Comparison of ENCODE assay signal across 8 mouse cellular contexts in the genomic region with DNA sequence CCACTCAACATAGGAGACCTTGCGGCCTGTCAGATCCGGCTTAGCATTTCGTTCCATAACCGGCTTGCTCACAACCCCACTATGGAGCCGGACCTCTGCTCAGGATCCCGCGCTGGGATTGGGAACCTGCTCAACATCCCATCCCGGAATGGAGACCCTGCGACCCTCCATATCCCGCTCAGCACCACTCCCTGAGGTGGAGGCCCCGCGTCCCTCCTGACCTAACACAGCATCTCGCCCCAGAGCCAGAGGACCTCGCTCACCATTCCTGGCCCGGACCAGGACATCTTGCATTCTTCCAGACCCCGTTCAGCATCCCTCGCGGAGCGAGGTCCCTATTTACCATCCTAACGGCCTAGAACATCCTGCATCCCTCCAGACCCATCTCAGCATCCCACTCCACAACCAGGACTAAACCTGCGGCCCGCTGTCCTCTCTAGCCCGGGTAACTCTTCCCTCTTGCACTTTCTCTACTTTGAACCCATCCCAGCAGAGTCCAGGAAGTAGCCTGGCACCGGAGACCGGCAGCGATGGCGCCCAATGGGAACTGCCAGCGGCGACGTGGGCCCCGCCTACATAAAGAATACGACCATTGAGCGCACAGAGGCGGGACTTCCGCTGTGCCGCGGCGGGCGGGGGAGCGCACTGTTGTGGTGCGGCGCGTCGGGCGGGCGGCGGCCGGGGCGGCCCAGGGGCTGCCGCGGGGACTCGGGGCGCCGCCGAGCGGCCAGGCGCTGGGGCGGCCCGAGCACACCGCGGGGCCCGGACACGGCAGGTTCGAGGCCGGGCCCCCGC. TPM values are rescaled to one million over a fixed set of nuclear protein-coding genes. Genes with fewer than 3 reads are reported as not detected.
DNase-seq lines count a peak whose midpoint lies in the region; ATAC-seq and TF ChIP-seq lines count a peak whose summit lies in the region.

Sap30l (plus strand) TSS at position 667 of the 795 bp plus-strand sequence.

- H3K9ac ChIP-seq in forebrain, embryonic 13.5 days: peak within 1 kb of the TSS; percentile 91
- peak within 1 kb of the TSS; percentile 81 for H3K9ac ChIP-seq in liver, postnatal 0 days (replicated peaks)
- peak within 1 kb of the TSS; percentile 90 for H3K9ac ChIP-seq in neural tube, embryonic 14.5 days (replicated peaks; ENCODE audit: low read depth, low read length)

- intact Hi-C loops in heart, postnatal 10 days (cut with DNase I): no loop called here

- H3K9me3 ChIP-seq in E14TG2a.4 (ENCODE audit: low read length): no peaks in the 10 kb centered on the region
- H3K9me3 ChIP-seq in forebrain, embryonic 13.5 days (replicated peaks): no peaks in the 10 kb centered on the region
- H3K9me3 ChIP-seq in liver, postnatal 0 days (ENCODE audit: low read length): no peaks in the 10 kb centered on the region
- no peaks in the 10 kb centered on the region for H3K9me3 ChIP-seq in neural tube, embryonic 14.5 days (ENCODE audit: control insufficient read depth, low read length)

- H3K4me2 ChIP-seq in forebrain, embryonic 13.5 days: peak within 1 kb of the TSS; percentile 95
- peak within 1 kb of the TSS; percentile 99 for H3K4me2 ChIP-seq in liver, postnatal 0 days (ENCODE audit: low read depth, low read length)
- peak within 1 kb of the TSS; percentile 93 for H3K4me2 ChIP-seq in neural tube, embryonic 14.5 days (ENCODE audit: low read depth, low read length)

- TF ChIP-seq EP300 in liver, postnatal 0 days (IDR thresholded peaks at IDR 0.05; ENCODE audit: low read depth): no peak

- peaks cover 8% of the 10 kb centered on the region for H3K27me3 ChIP-seq in E14TG2a.4 (ENCODE audit: insufficient read depth, low read length)
- H3K27me3 ChIP-seq in forebrain, embryonic 13.5 days: no peaks in the 10 kb centered on the region
- peaks cover 10% of the 10 kb centered on the region; the same call in 1 of the 2 replicates for H3K27me3 ChIP-seq in liver, postnatal 0 days (ENCODE audit: insufficient read depth, low read length)
- H3K27me3 ChIP-seq in neural tube, embryonic 14.5 days (ENCODE audit: control insufficient read depth, insufficient read depth, low read length): no peaks in the 10 kb centered on the region

- peak within 1 kb of the TSS; percentile 96 for H3K4me3 ChIP-seq in E14TG2a.4 (replicated peaks; ENCODE audit: low read length)
- H3K4me3 ChIP-seq in forebrain, embryonic 13.5 days: peak within 1 kb of the TSS; percentile 97
- H3K4me3 ChIP-seq in liver, postnatal 0 days (ENCODE audit: low read depth, low read length): peak within 1 kb of the TSS; percentile 90
- H3K4me3 ChIP-seq in neural tube, embryonic 14.5 days (ENCODE audit: low read depth, low read length): peak within 1 kb of the TSS; percentile 98

- TF ChIP-seq CTCF in E14TG2a.4 (conservative IDR thresholded peaks at IDR 0.05; ENCODE audit: low read length): no peak
- no peak for TF ChIP-seq CTCF in liver, postnatal 0 days (IDR thresholded peaks at IDR 0.05; ENCODE audit: low read depth)

- peaks cover 42% of the 10 kb centered on the region for H3K4me1 ChIP-seq in E14TG2a.4 (replicated peaks; ENCODE audit: low read depth, low read length)
- peaks cover 29% of the 10 kb centered on the region for H3K4me1 ChIP-seq in forebrain, embryonic 13.5 days
- peaks cover 19% of the 10 kb centered on the region for H3K4me1 ChIP-seq in liver, postnatal 0 days (ENCODE audit: insufficient read depth)
- H3K4me1 ChIP-seq in neural tube, embryonic 14.5 days (ENCODE audit: control insufficient read depth, insufficient read depth, low read length): peaks cover 27% of the 10 kb centered on the region

- peaks cover 5% of the 10 kb centered on the region for H3K36me3 ChIP-seq in E14TG2a.4 (ENCODE audit: insufficient read depth, low read length)
- H3K36me3 ChIP-seq in forebrain, embryonic 13.5 days (ENCODE audit: poor library complexity, severe bottlenecking): peaks cover 4% of the 10 kb centered on the region; the same call in 1 of the 2 replicates
- H3K36me3 ChIP-seq in liver, postnatal 0 days (replicated peaks; ENCODE audit: insufficient read depth, low read length): no peaks in the 10 kb centered on the region; the same call in 1 of the 2 replicates
- no peaks in the 10 kb centered on the region for H3K36me3 ChIP-seq in neural tube, embryonic 14.5 days (ENCODE audit: control insufficient read depth, insufficient read depth, low read length)

- under 1% methylated on average over 47 of the region's 66 CpGs for WGBS in forebrain, embryonic 13.5 days
- WGBS in large intestine, adult 2 months: under 1% methylated on average over 66 of the region's 66 CpGs
- 1% methylated on average over 54 of the region's 66 CpGs for WGBS in liver, postnatal 0 days (ENCODE audit: insufficient replicate concordance)
- WGBS in neural tube, embryonic 14.5 days: under 1% methylated on average over 49 of the region's 66 CpGs

- DNase-seq in c-Kit-positive CD71-positive TER-119-positive erythroid progenitor cells, embryonic 14.5 days (ENCODE audit: low spot score): peak; percentile 91
- DNase-seq in heart, postnatal 10 days: peak; percentile 98
- peak; percentile 84 for DNase-seq in large intestine, adult 2 months (ENCODE audit: low read depth, low spot score)
- peak; percentile 96 for DNase-seq in liver, postnatal 0 days
- peak; percentile 97 for DNase-seq in testis, postnatal 10 days (ENCODE audit: low spot score)

- H3K27ac ChIP-seq in forebrain, embryonic 13.5 days: peak within 1 kb of the TSS; percentile 59
- H3K27ac ChIP-seq in liver, postnatal 0 days (ENCODE audit: low read depth): peak within 1 kb of the TSS; percentile 79
- H3K27ac ChIP-seq in neural tube, embryonic 14.5 days (ENCODE audit: low read depth, low read length): peak within 1 kb of the TSS; percentile 55

- ATAC-seq in forebrain, embryonic 13.5 days: peak; percentile 98
- peak; percentile 98 for ATAC-seq in liver, postnatal 0 days
- peak; percentile 97 for ATAC-seq in neural tube, embryonic 14.5 days (ENCODE audit: low read depth)

RNA-seq across cellular contexts. Expression of gene Sap30l, which starts in this region (rescaled TPM):
- 6.8 and 7.4 TPM in 2 replicates for polyA plus RNA-seq in forebrain, embryonic 13.5 days (2015; fragmentation: Nextera tagmentation; extraction: Ambion mirVana)
- 10 to 100 TPM; 36.1 to 38.8 TPM for total RNA-seq in heart, postnatal 10 days (2021)
- polyA plus RNA-seq in large intestine, adult 2 months (2012; rRNA removed): 33.9 and 41.1 TPM in 2 replicates
- 5.8 and 7.1 TPM in 2 replicates for polyA plus RNA-seq in liver, postnatal 0 days (2015; fragmentation: Nextera tagmentation; extraction: Ambion mirVana)
- 11.7 and 15.8 TPM in 2 replicates for polyA plus RNA-seq in neural tube, embryonic 14.5 days (2014; fragmentation: Nextera tagmentation; extraction: Ambion mirVana)

Comparison
In these comparisons a context has a peak if more than half of its experiments do, and no peak if none do; other contexts are left out.
1. Peak in every context shown above with its lines: DNase-seq, ATAC-seq, H3K4me3 ChIP-seq and H3K27ac ChIP-seq.